Mouse (Mus musculus) small intestine, adult 2 months (tissue): ENCODE results near the gene 4930519P11Rik.

ENCODE experiments used
- CTCF ChIP-seq: fragments of 200-500 bp; IDR thresholded peaks from 2 replicates; pipeline ENCODE4 v1.5.1; 2012; ENCODE audit warnings: low read depth, mild to moderate bottlenecking, control low read depth, inconsistent platforms, low read length, moderate library complexity, mixed read lengths; ENCODE audit not compliant: insufficient replicate concordance, insufficient read length; ENCODE audit errors: extremely low read depth
- POLR2A ChIP-seq: fragments of 200-500 bp; IDR thresholded peaks from 2 replicates; pipeline ENCODE4 v1.6.1; 2012; ENCODE audit warnings: low read depth, mild to moderate bottlenecking, control low read depth, inconsistent platforms, low read length, moderate library complexity

GRCm38 (mm10) chr2:154635826-154636225 lies 22.6 kb upstream of the 4930519P11Rik start:
- TF ChIP-seq CTCF (no peak), POLR2A (no peak)
